Mouse (Mus musculus) forebrain, embryonic 15.5 days (tissue): ENCODE measurements around the gene Palld. TPM values are rescaled to one million over a fixed set of nuclear protein-coding genes. Genes with fewer than 3 reads are reported as not detected.

ENCODE experiments used
- ATAC-seq: fragments of 200-750 bp; cut with Nextera tagmentation; replicated peaks from 2 replicates; pipeline ENCODE4 v1.8.0; 2017; ENCODE audit warnings: mild to moderate bottlenecking, moderate TSS enrichment, moderate library complexity
- H3K27ac ChIP-seq: fragments of 300-500 bp; sonication (generic); replicated peaks from 2 replicates; pipeline ENCODE4 v1.5.1; 2015; ENCODE audit warnings: mild to moderate bottlenecking, inconsistent platforms
- H3K27me3 ChIP-seq: fragments of 300-500 bp; sonication (generic); 2 replicates; pipeline ENCODE4 v1.6.1; 2015; ENCODE audit warnings: inconsistent platforms
- H3K36me3 ChIP-seq: fragments of 300-500 bp; sonication (generic); 2 replicates; pipeline ENCODE4 v1.6.1; 2015; ENCODE audit warnings: mild to moderate bottlenecking, inconsistent platforms
- H3K4me1 ChIP-seq: fragments of 300-500 bp; sonication (generic); 2 replicates; pipeline ENCODE4 v1.6.1; 2015; ENCODE audit warnings: inconsistent platforms
- H3K4me2 ChIP-seq: fragments of 300-500 bp; sonication (generic); replicated peaks from 2 replicates; pipeline ENCODE4 v1.6.1; 2015; ENCODE audit warnings: mild to moderate bottlenecking, inconsistent platforms
- H3K4me3 ChIP-seq: fragments of 300-500 bp; sonication (generic); 2 replicates; pipeline ENCODE4 v1.5.1; 2015; ENCODE audit warnings: mild to moderate bottlenecking, inconsistent platforms
- H3K9ac ChIP-seq: fragments of 300-500 bp; sonication (generic); replicated peaks from 2 replicates; pipeline ENCODE4 v1.6.1; 2015; ENCODE audit warnings: mild to moderate bottlenecking, inconsistent platforms
- H3K9me3 ChIP-seq: fragments of 300-500 bp; sonication (generic); 2 replicates; pipeline ENCODE4 v1.6.1; 2016; ENCODE audit warnings: inconsistent platforms
- WGBS: fragments of 180-500 bp; shearing (Covaris S2); methylation state at CpG from one replicate; pipeline ENCODE4 v1.1.7; 2015; ENCODE audit warnings: mixed read lengths; 5-methylcytosine and 5-hydroxymethylcytosine counted together
- polyA plus RNA-seq: library from polyadenylated mRNA; unstranded; fragments of >200 nt; fragmentation: Nextera tagmentation; extraction: Ambion mirVana; gene quantifications from 2 replicates; pipeline ENCODE4 v1.2.1, GENCODE M21; 2015

Palld gene
- polyA plus RNA-seq, 1 experiment from 2014 or later, result 19.4 TPM

DNA sequence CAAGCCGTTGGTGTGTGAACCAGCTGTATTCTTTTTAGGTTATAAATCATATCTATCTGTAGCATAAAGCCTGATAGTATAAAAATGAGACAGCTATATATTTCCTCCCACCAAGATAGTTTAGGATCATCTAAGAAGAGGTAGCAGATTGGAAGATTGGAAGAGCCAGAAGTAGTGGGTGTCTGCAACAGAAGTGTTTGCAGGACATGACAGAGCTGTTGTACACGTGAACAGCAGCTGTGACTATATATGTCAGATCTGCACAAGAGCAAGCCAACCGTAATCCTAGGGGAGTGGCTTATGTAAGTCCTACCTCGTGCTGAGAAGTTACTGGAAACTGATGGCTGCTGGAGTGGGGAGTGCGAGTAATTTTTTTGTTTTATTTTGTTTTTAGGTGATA, 240.9 kb downstream of the Palld start:
- Histone ChIP-seq H3K9me3 (no peaks in the 10 kb centered on the region), H3K4me1 (no peaks in the 10 kb centered on the region), H3K27me3 (no peaks in the 10 kb centered on the region), H3K27ac (no peak overlapping the region), H3K4me3 (no peak overlapping the region), H3K4me2 (no peak overlapping the region), H3K9ac (no peak overlapping the region), H3K36me3 (no peaks in the 10 kb centered on the region)
- ATAC-seq, result no peak
- WGBS, result 91% methylated on average over 5 of the region's 5 CpGs

GRCm38 (mm10) chr8:61660961-61661360, 241.5 kb downstream of the Palld start:
- Histone ChIP-seq H3K27ac (no peak overlapping the region), H3K4me1 (no peaks in the 10 kb centered on the region), H3K4me3 (no peak overlapping the region), H3K4me2 (no peak overlapping the region), H3K36me3 (no peaks in the 10 kb centered on the region), H3K9me3 (no peaks in the 10 kb centered on the region), H3K27me3 (no peaks in the 10 kb centered on the region), H3K9ac (no peak overlapping the region)
- 89% methylated on average over 5 of the region's 5 CpGs for WGBS
- ATAC-seq, result no peak

- Histone ChIP-seq H3K27ac (no peak overlapping the region), H3K36me3 (no peaks in the 10 kb centered on the region), H3K4me2 (no peak overlapping the region), H3K4me3 (no peak overlapping the region), H3K27me3 (no peaks in the 10 kb centered on the region), H3K4me1 (no peaks in the 10 kb centered on the region), H3K9ac (no peak overlapping the region), H3K9me3 (no peaks in the 10 kb centered on the region)
- no peak for ATAC-seq
- 89% methylated on average over 6 of the region's 6 CpGs for WGBS
Measured at GRCm38 (mm10) chr8:61651955-61652354, 250.5 kb downstream of the Palld start.

DNA sequence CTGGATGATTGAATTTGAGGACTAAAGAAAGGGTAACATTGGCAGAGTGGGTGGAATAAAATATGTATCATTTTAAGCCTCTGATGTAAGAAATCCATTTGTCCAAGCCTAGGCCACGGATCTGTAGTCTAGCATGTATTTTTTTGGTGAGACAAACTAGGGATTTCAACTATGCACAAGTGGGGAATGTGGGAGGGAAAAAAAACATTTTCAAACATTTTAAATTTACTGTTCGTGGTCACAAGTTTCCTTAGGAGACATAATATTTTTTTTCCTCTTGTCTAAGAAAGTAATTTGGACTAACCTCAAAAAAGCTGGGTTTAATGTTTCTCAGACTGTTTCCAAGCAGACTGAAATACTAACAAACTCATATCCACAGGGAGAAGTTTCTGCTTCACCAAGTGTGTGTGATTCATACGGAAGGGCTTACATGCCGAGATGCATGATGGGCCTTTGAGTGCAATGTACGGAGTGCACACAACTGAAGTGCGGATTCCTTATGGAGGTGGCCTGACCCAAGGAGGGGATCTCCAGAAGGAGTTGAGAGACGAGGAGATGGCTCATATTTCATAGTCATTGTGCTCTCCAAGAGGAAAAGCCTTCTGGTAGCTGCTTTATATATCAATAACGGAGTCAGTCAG, 256.2 kb downstream of the Palld start:
- H3K9ac ChIP-seq, result no peak overlapping the region
- no peak overlapping the region for H3K4me3 ChIP-seq
- H3K36me3 ChIP-seq, result no peaks in the 10 kb centered on the region
- H3K4me2 ChIP-seq, result no peak overlapping the region
- H3K27me3 ChIP-seq, result no peaks in the 10 kb centered on the region
- no peaks in the 10 kb centered on the region for H3K9me3 ChIP-seq
- WGBS, result 90% methylated on average over 8 of the region's 8 CpGs
- no peak overlapping the region for H3K27ac ChIP-seq
- peaks cover 5% of the 10 kb centered on the region for H3K4me1 ChIP-seq
- ATAC-seq, result no peak

DNA sequence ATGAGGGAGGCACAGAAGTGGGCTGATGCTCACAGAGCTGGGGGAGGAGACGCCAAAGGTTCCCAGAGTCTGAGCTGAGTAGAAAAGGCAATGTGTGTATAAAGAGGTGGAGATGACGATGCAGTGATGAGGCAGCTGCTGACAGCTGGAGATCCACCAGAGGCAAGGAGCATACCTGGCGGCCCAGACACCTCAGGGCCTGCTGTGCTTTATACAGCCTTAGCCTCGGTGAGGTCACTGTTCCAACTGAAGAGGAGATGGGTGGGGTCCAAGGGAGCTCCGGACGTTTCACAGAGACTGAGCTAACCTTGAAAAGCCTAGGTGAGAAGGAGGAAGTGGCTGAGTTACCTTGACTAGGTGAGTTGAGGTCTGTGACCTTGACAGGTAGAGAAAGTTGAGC, 256.8 kb downstream of the Palld start:
- Histone ChIP-seq H3K4me2 (no peak overlapping the region), H3K9ac (no peak overlapping the region), H3K9me3 (no peaks in the 10 kb centered on the region), H3K4me3 (no peak overlapping the region), H3K27me3 (no peaks in the 10 kb centered on the region), H3K4me1 (peaks cover 5% of the 10 kb centered on the region), H3K27ac (no peak overlapping the region), H3K36me3 (no peaks in the 10 kb centered on the region)
- WGBS, result 85% methylated on average over 6 of the region's 6 CpGs
- ATAC-seq, result no peak

- H3K4me1 ChIP-seq, result peaks cover 5% of the 10 kb centered on the region
- H3K27me3 ChIP-seq, result no peaks in the 10 kb centered on the region
- H3K9ac ChIP-seq, result no peak overlapping the region
- H3K4me3 ChIP-seq, result no peak overlapping the region
- 81% methylated on average over 3 of the region's 3 CpGs for WGBS
- H3K27ac ChIP-seq, result no peak overlapping the region
- H3K36me3 ChIP-seq, result no peaks in the 10 kb centered on the region
- ATAC-seq, result no peak
- no peaks in the 10 kb centered on the region for H3K9me3 ChIP-seq
- no peak overlapping the region for H3K4me2 ChIP-seq
Measured at GRCm38 (mm10) chr8:61643215-61643614, 259.3 kb downstream of the Palld start.

DNA sequence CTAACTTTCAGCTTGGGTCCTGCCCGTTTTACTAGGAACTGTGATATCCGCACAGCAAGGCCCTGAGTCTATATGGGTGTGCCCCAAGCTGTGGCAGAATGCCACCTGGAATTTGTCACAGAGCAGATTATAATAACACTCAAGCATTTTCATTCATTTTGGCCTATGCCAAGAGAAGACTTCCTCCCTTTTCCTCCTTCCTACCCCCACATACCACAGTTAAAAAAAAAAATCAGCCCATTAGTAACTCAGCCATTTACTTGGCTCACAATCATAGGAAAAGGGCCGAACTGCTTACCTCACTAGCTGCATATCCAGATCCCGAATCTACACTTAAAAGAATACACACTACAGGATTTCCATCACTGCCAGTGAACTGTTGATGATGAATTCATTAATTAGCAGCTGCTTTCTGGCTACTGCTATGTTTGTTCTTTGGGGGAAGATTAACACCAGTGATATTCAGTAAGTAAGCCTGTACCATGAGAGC, 260.1 kb downstream of the Palld start:
- ATAC-seq, result peak; percentile 43; the same call in 1 of the 2 replicates
- no peaks in the 10 kb centered on the region for H3K36me3 ChIP-seq
- no peak overlapping the region for H3K4me2 ChIP-seq
- 55% methylated on average over 4 of the region's 4 CpGs for WGBS
- no peaks in the 10 kb centered on the region for H3K27me3 ChIP-seq
- no peak overlapping the region for H3K27ac ChIP-seq
- H3K4me1 ChIP-seq, result peaks cover 5% of the 10 kb centered on the region
- no peak overlapping the region for H3K9ac ChIP-seq
- H3K9me3 ChIP-seq, result no peaks in the 10 kb centered on the region
- no peak overlapping the region for H3K4me3 ChIP-seq

- no peak overlapping the region for H3K4me2 ChIP-seq
- no peak overlapping the region for H3K4me3 ChIP-seq
- no peak overlapping the region for H3K27ac ChIP-seq
- 97% methylated on average over 2 of the region's 2 CpGs for WGBS
- peaks cover 5% of the 10 kb centered on the region for H3K4me1 ChIP-seq
- ATAC-seq, result no peak
- no peaks in the 10 kb centered on the region for H3K9me3 ChIP-seq
- no peak overlapping the region for H3K9ac ChIP-seq
- no peaks in the 10 kb centered on the region for H3K27me3 ChIP-seq
- H3K36me3 ChIP-seq, result no peaks in the 10 kb centered on the region
Measured at GRCm38 (mm10) chr8:61639596-61639995, 262.9 kb downstream of the Palld start.

GRCm38 (mm10) chr8:61639008-61639407, 263.5 kb downstream of the Palld start:
- no peak overlapping the region for H3K4me3 ChIP-seq
- H3K4me2 ChIP-seq, result no peak overlapping the region
- 86% methylated on average over 3 of the region's 3 CpGs for WGBS
- H3K9ac ChIP-seq, result no peak overlapping the region
- peaks cover 5% of the 10 kb centered on the region for H3K4me1 ChIP-seq
- ATAC-seq, result no peak
- no peak overlapping the region for H3K27ac ChIP-seq
- H3K9me3 ChIP-seq, result no peaks in the 10 kb centered on the region
- no peaks in the 10 kb centered on the region for H3K36me3 ChIP-seq
- no peaks in the 10 kb centered on the region for H3K27me3 ChIP-seq

DNA sequence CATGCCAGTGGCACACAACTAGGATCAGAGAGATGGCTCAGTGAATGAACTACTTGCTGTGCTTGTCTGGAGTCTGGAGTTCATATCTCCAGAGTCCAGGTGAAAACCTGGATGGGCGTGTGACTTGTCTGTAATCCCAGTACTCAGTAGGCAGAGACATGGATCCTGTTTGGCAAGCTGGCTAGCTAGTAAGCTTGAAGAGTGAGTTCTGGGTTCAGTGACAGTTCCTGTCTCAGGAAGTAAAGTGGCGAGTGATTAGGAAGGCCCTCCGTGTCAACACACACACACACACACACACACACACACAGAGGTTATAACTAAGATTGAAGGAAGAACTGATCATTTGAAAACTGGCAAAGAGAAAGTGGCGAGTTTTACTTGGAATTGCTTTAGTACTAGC, 264.8 kb downstream of the Palld start:
- Histone ChIP-seq H3K4me3 (no peak overlapping the region), H3K4me1 (peaks cover 5% of the 10 kb centered on the region), H3K27ac (no peak overlapping the region), H3K9me3 (no peaks in the 10 kb centered on the region), H3K36me3 (no peaks in the 10 kb centered on the region), H3K27me3 (no peaks in the 10 kb centered on the region), H3K9ac (no peak overlapping the region), H3K4me2 (no peak overlapping the region)
- 93% methylated on average over 4 of the region's 4 CpGs for WGBS
- no peak for ATAC-seq

- Histone ChIP-seq H3K36me3 (no peaks in the 10 kb centered on the region), H3K9me3 (no peaks in the 10 kb centered on the region), H3K27me3 (no peaks in the 10 kb centered on the region), H3K27ac (no peak overlapping the region), H3K9ac (no peak overlapping the region), H3K4me3 (no peak overlapping the region), H3K4me1 (no peaks in the 10 kb centered on the region), H3K4me2 (no peak overlapping the region)
- no peak for ATAC-seq
- 61% methylated on average over 1 of the region's 1 CpGs for WGBS
Measured at GRCm38 (mm10) chr8:61634811-61635210, 267.7 kb downstream of the Palld start.

DNA sequence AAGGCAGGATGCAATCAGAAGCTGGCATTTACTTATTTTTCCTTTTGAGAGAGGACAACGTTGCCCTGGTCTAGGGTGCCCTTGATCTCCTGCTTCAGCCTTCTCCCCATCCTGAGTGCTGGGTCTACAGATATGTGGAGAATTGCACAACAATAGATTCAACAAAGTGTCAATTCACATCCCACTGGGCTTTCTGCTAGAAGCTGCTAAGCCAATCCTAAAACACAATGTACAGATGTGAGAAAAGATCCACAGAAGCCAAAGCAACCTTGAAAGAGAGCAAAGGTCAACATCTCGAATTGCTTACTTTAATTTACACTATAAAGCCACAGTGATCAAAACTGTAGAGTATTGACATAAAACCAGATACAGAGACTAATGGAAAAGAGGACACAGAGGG, 270.2 kb downstream of the Palld start:
- no peak overlapping the region for H3K4me3 ChIP-seq
- no peak overlapping the region for H3K4me2 ChIP-seq
- H3K9ac ChIP-seq, result no peak overlapping the region
- H3K9me3 ChIP-seq, result no peaks in the 10 kb centered on the region
- WGBS, result 61% methylated on average over 2 of the region's 2 CpGs
- no peak overlapping the region for H3K27ac ChIP-seq
- no peaks in the 10 kb centered on the region for H3K36me3 ChIP-seq
- no peak for ATAC-seq
- H3K27me3 ChIP-seq, result no peaks in the 10 kb centered on the region
- no peaks in the 10 kb centered on the region for H3K4me1 ChIP-seq

- ATAC-seq, result no peak
- no peak overlapping the region for H3K9ac ChIP-seq
- no peaks in the 10 kb centered on the region for H3K4me1 ChIP-seq
- no peak overlapping the region for H3K4me3 ChIP-seq
- H3K36me3 ChIP-seq, result no peaks in the 10 kb centered on the region
- H3K9me3 ChIP-seq, result no peaks in the 10 kb centered on the region
- 42% methylated on average over 1 of the region's 1 CpGs for WGBS
- no peaks in the 10 kb centered on the region for H3K27me3 ChIP-seq
- H3K27ac ChIP-seq, result no peak overlapping the region
- no peak overlapping the region for H3K4me2 ChIP-seq
Measured at GRCm38 (mm10) chr8:61629631-61629968, 272.9 kb downstream of the Palld start.
